ENCODE assay signal across 23 mouse cellular contexts in the genomic region with DNA sequence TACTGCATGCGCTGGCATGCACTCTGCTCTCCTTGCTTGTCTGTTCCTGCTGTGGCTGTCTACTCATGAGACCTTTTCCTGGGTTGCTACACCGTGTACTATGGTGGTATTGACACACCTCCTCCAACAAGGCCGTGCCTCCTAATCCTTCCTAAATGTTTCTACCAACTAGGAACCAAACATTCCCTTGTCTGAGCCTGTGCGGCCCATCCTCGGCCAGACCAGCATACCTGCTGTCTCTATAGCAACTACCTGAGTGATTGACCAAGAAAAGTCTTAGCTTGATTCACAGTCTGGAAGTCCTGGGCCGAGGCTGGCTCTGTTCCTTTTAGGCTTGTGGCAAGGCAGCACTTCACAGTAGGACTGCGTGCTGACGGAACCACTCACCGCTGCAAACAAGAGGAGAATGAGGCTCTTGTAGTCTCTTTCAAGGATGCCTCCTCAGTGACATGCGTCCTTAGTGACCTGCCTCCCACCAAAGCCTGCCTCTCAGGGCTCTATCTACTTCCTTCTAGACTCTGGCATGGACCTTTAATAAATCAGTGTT.
"Had no signal": no experiment of that assay in that cellular context is flagged by ENCODE, and none has a peak within 500 bp of the region (broad histone marks: within the 10 kb centered on the region; RNA-seq: fewer than 3 reads in every experiment).

No protein-coding gene starts in this region.

- H3K9me3 ChIP-seq: liver, embryonic 13.5 days; liver, embryonic 15.5 days; lung, embryonic 15.5 days; midbrain, embryonic 10.5 days; midbrain, embryonic 12.5 days; neural tube, embryonic 13.5 days; neural tube, embryonic 15.5 days had no signal

- ATAC-seq: liver, postnatal 0 days; midbrain, embryonic 16.5 days had no signal

- H3K4me2 ChIP-seq: liver, embryonic 13.5 days; liver, embryonic 15.5 days; lung, embryonic 15.5 days; midbrain, embryonic 12.5 days; neural tube, embryonic 13.5 days; neural tube, embryonic 15.5 days had no signal

- H3K27me3 ChIP-seq: liver, embryonic 13.5 days; liver, embryonic 15.5 days; lung, embryonic 15.5 days; midbrain, embryonic 12.5 days; neural tube, embryonic 13.5 days; neural tube, embryonic 15.5 days had no signal

- H3K36me3 ChIP-seq: liver, embryonic 13.5 days; liver, embryonic 15.5 days; lung, embryonic 15.5 days; midbrain, embryonic 10.5 days; midbrain, embryonic 12.5 days; neural tube, embryonic 13.5 days; neural tube, embryonic 15.5 days had no signal

- DNase-seq: liver, embryonic 13.5 days; liver, postnatal 0 days; lung, adult 2 months; lung, postnatal 10 days; lung, postnatal 36 days; midbrain, embryonic 14.5 days; retina, postnatal 1 day; right cerebral cortex, adult 18-20 months; right cerebral cortex, postnatal 25 days; right cerebral cortex, postnatal 4 days; spleen, adult 18-20 months; thymus, adult 18-20 months; thymus, postnatal 14 days; thymus, postnatal 36 days had no signal

- H3K27ac ChIP-seq: liver, embryonic 13.5 days; liver, embryonic 15.5 days; lung, embryonic 15.5 days; macrophage; midbrain, embryonic 10.5 days; midbrain, embryonic 12.5 days; neural tube, embryonic 13.5 days; neural tube, embryonic 15.5 days had no signal

- H3K4me1 ChIP-seq: midbrain, embryonic 12.5 days; neural tube, embryonic 13.5 days; neural tube, embryonic 15.5 days had no signal

- H3K9ac ChIP-seq: liver, embryonic 13.5 days; liver, embryonic 15.5 days; liver, postnatal 0 days; lung, embryonic 15.5 days; midbrain, embryonic 12.5 days; neural tube, embryonic 13.5 days; neural tube, embryonic 15.5 days had no signal

- H3K4me3 ChIP-seq: liver, embryonic 13.5 days; liver, embryonic 15.5 days; lung, embryonic 15.5 days; midbrain, embryonic 10.5 days; midbrain, embryonic 12.5 days; myocyte; neural tube, embryonic 13.5 days; neural tube, embryonic 15.5 days had no signal
